Mouse (Mus musculus) embryonic fibroblast, embryonic 13.5 days (primary cell): ENCODE measurements around the gene D630045J12Rik.

Source experiments
- CTCF ChIP-seq: IDR thresholded peaks from 2 replicates; pipeline ENCODE4 v1.5.1; 2011; ENCODE audit warnings: mild to moderate bottlenecking, control low read depth, low read length, moderate library complexity, borderline replicate concordance; ENCODE audit not compliant: insufficient read depth
- POLR2A ChIP-seq: IDR thresholded peaks from 2 replicates; pipeline ENCODE4 v1.6.1; 2011; ENCODE audit warnings: low read depth, mild to moderate bottlenecking, control low read depth, low read length, moderate library complexity

- TF ChIP-seq CTCF (no peak), POLR2A (no peak)
These were observed 125.7 kb downstream of the D630045J12Rik start for GRCm38 (mm10) chr6:38128115-38128514.
